Mouse (Mus musculus): Measurements from ENCODE around the gene Dmrta1.

GRCm38 (mm10) chr4:89631560-89631959, 47.7 kb upstream of the Dmrta1 start:
- no peak for TF ChIP-seq GATA1 (IDR thresholded peaks at IDR 0.05; ENCODE audit: borderline replicate concordance, low read length)
- TF ChIP-seq FLI1 (IDR thresholded peaks at IDR 0.05; ENCODE audit: low read length): no peak

Measured in megakaryocyte, embryonic 14.5 days (primary cell).